Mouse (Mus musculus): Measurements from ENCODE around the gene Pus10. TPM values are rescaled to one million over a fixed set of nuclear protein-coding genes. Genes with fewer than 3 reads are reported as not detected.

The Pus10 gene
- polyA plus RNA-seq, 1 experiment from 2014 or later, result 28.2 TPM

Other genes starting within 250 kb of the Pus10 start
- gene Ahsa2, start 167.6 kb upstream of the Pus10 start, polyA plus RNA-seq (2015; fragmentation: Nextera tagmentation; extraction: Ambion mirVana), result 90.9 and 93.1 TPM in 2 replicates
- not detected in 2 replicates for gene 1700093K21Rik, start 144.5 kb upstream of the Pus10 start, polyA plus RNA-seq (2015; fragmentation: Nextera tagmentation; extraction: Ambion mirVana)
- 25.6 and 28.7 TPM in 2 replicates for gene 0610010F05Rik, start 32.0 kb upstream of the Pus10 start, polyA plus RNA-seq (2015; fragmentation: Nextera tagmentation; extraction: Ambion mirVana)
- 41.3 and 42.5 TPM in 2 replicates for gene Pex13, start 285 bp downstream of the Pus10 start, polyA plus RNA-seq (2015; fragmentation: Nextera tagmentation; extraction: Ambion mirVana)
- gene Rel, start 105.3 kb downstream of the Pus10 start, polyA plus RNA-seq (2015; fragmentation: Nextera tagmentation; extraction: Ambion mirVana), result 1.1 and 1.2 TPM in 2 replicates
- gene Papolg, start 229.6 kb downstream of the Pus10 start, polyA plus RNA-seq (2015; fragmentation: Nextera tagmentation; extraction: Ambion mirVana), result 18.5 and 19.5 TPM in 2 replicates